Mouse (Mus musculus): ENCODE data around the gene Prg4. TPM values are rescaled to one million over a fixed set of nuclear protein-coding genes. Genes with fewer than 3 reads are reported as not detected.

Prg4 gene
- total RNA-seq (2021): 1 to 10 TPM; 7.0 to 8.2 TPM
- long read RNA-seq, experiment 1, partial matches to known transcripts: 1 of 2 reads
- long read RNA-seq, experiment 1, other reads (novel, unspliced or antisense): 1 of 2 reads
- long read RNA-seq, experiment 2, partial matches to known transcripts: 2 of 2 reads
- long read RNA-seq, experiment 2, other reads (novel, unspliced or antisense): 0 of 2 reads

GRCm38 (mm10) chr1:150466132-150466531 is at the start of gene Prg4:
Gene Prg4 (minus strand): TSS chr1:150466165.
- peak; percentile 20 for DNase-seq

- DNase-seq: no peak
These were observed 47.1 kb upstream of the Prg4 start for GRCm38 (mm10) chr1:150513041-150513440.

- DNase-seq: no peak
These were observed 39.8 kb upstream of the Prg4 start for GRCm38 (mm10) chr1:150505794-150506193.

GRCm38 (mm10) chr1:150503321-150503720 is 37.4 kb upstream of the Prg4 start:
- DNase-seq: no peak

- no peak for DNase-seq
These were observed 32.2 kb upstream of the Prg4 start for GRCm38 (mm10) chr1:150498177-150498576.

GRCm38 (mm10) chr1:150497690-150498089 is 31.7 kb upstream of the Prg4 start:
- no peak for DNase-seq

- no peak for DNase-seq
These were observed 30.8 kb upstream of the Prg4 start for GRCm38 (mm10) chr1:150496626-150497302.

- no peak for DNase-seq
These were observed 23.2 kb upstream of the Prg4 start for GRCm38 (mm10) chr1:150489148-150489547.

GRCm38 (mm10) chr1:150480674-150481073 is 14.7 kb upstream of the Prg4 start:
- peak; percentile 72 for DNase-seq

- no peak for DNase-seq
These were observed 6.6 kb upstream of the Prg4 start for GRCm38 (mm10) chr1:150472525-150472924.

- DNase-seq: no peak
These were observed 4.0 kb upstream of the Prg4 start for GRCm38 (mm10) chr1:150469992-150470391.

- no peak for DNase-seq
These were observed 601 bp downstream of the Prg4 start for GRCm38 (mm10) chr1:150465364-150465763.

- DNase-seq: no peak
These were observed 2.3 kb downstream of the Prg4 start for GRCm38 (mm10) chr1:150463691-150464090.

- DNase-seq: no peak
These were observed 2.9 kb downstream of the Prg4 start for GRCm38 (mm10) chr1:150463068-150463467.

GRCm38 (mm10) chr1:150460595-150460994 is 5.4 kb downstream of the Prg4 start:
- DNase-seq: no peak

- no peak for DNase-seq
These were observed 6.4 kb downstream of the Prg4 start for GRCm38 (mm10) chr1:150459599-150459998.

GRCm38 (mm10) chr1:150458977-150459376 is 7.0 kb downstream of the Prg4 start:
- DNase-seq: no peak

- DNase-seq: no peak
These were observed 24.2 kb downstream of the Prg4 start for GRCm38 (mm10) chr1:150441731-150442130.

GRCm38 (mm10) chr1:150438641-150439040 is 27.3 kb downstream of the Prg4 start:
- DNase-seq: no peak

GRCm38 (mm10) chr1:150426216-150426615 is 39.7 kb downstream of the Prg4 start:
- no peak for DNase-seq

GRCm38 (mm10) chr1:150425665-150426064 is 40.3 kb downstream of the Prg4 start:
- DNase-seq: no peak

GRCm38 (mm10) chr1:150418426-150418825 is 47.5 kb downstream of the Prg4 start:
- DNase-seq: no peak

- no peak for DNase-seq
These were observed 50.0 kb downstream of the Prg4 start for GRCm38 (mm10) chr1:150416006-150416405.

- DNase-seq: no peak
These were observed 56.0 kb downstream of the Prg4 start for GRCm38 (mm10) chr1:150409996-150410395.

All from gastrocnemius, postnatal 25 days (tissue).